Mouse (Mus musculus) fibroblast of lung, adult 2 months (primary cell): ENCODE data around the gene Lin28a.

ENCODE experiments used
- DNase-seq: peaks from one replicate; pipeline ENCODE4 v3.0.0-alpha.2; 2011; ENCODE audit warnings: low read depth

Lin28a gene

DNA sequence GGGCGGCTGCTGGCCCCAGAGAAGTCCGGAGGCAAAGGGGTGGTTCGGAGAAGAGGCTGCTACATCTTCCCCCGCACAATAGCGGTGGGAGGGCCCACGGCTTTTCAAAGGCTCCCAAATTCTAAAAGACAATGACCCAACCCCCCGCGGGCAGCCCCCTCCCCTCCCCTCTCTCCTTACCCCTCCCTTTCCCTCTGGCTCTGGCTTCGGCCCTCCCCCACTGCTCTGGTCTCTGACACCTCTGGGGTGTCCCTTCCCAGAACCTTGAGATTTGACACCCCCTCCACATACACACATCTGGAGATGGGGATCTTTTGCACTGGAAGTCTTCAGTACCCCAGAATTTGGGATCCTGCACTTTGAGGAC lies at the start of gene Lin28a:
TSS of gene Lin28a (minus strand) at position 63 of the 367 bp plus-strand sequence.
- DNase-seq: no peak

DNA sequence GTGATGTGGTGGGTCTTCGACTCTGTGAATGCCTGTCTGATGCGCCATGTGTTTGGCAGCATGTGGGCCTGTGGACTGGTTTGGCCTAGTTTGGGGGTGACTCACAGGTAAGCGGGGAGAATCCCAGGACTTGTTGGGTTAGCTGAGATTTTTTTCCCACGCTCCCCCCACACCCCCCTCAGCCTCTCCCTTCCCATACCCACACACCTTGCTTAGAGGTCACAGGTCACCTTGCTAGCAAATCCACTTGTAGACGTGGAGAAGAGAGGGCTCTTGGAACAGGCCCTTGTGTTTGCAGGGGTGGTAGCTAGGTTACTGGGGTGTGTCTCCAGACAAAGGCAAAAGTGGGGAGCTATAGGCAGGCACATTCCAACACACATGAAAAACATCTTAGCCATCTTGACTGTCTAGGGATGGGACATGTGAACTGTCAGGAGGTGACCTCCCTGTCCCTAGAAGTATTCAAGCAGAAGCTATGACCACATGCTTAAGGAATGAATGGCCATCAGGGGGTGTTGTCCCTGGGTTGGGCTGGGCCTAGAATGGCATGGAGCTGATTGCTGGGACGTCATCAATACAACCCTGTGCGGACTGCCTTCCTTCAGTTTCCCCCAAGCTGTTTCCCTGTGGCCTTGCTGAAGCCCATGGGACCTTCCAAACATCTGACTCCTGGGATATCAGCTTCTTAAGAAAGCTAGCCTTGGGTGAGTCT lies 49.3 kb upstream of the Lin28a start:
- no peak for DNase-seq

DNA sequence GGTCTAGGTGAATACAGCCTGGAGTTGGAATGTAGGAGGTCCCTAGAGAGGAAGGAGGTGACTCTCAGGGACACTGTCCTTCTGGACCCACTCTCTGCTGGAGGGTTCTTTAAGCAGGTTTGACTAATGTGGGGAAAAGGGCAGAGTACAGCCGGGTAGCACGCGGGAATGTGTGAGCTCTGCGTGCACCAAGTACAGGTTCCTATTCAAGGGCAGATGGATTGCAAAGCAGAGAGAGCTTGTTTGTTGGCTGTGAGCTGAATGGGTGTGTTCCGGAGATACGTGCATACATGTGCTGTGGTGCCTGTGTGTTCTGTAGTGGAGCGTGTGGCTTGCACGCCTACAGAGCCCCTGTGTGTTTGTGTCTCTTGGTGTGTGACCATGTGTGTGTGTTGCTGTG lies 48.7 kb upstream of the Lin28a start:
- no peak for DNase-seq

DNA sequence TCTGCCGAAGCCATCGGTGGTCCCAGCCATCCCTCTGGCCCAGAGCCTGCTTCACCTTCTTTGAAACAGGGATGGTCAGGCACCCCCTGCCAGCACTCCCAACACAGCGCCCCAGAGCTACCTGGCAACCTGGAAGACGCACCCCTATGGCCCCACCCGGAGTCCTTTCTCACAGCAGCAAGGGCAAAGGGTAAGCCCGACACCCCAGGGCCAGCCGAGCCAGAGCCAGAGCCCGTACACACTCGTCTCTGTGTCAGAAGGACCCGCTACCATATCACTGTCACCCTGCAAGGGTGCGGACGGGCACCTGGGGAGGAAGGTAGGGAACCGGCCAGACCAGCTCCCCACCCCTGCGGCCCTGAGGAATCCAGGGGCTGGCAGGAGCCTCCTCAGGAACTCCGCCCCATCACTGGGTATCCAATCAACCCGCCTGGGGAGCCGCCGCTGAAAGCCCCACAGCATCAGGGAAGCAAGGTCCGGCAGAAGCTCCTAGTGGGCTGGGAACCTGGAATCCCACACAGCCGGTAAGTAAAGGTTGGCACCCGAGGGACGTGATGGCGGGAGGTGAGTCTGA lies 46.9 kb upstream of the Lin28a start:
- no peak for DNase-seq

DNA sequence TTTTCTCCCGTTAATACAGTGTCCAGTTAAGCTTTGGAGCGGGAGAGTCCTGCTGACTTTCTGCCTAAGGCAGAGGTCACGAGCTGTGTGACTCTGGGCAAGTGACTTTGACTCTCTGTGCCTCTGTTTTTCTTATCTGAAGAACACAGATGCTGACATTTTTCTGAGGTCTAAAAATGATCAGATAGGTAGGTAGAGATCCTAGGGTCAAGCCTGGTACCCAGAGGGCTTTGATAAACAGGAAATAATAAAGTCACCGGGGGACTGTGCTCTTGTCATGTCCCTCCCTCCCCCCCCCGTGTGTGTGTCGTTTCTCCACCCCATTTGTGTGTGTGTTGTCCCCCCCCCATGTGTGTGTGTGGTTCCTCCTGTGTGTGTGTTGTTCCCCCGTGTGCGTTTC lies 43.9 kb upstream of the Lin28a start:
- DNase-seq: no peak

DNA sequence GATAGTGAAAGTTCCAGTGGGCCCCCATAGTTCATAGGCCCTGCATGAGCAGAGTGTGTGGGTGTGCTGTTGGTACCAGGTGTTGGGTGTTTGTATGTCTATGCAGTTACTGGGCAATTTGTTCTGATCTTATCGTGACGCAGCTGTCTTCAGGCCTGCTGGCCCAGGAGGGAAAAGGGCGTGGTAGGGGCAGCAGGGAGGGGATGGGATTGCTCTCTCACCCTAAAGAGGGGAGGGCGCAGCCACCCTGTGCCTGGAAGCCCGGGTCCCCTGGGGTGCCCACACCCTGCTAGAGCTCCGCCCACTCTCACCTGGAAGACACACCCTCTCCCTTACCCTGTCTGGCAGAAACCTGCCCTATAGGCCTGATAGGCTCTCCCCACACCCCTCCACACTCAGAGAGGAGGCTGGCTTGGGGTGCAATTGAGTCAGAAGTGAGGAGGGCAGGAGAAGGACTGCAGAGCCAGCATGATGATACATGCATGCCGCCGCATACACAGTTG lies 43.4 kb upstream of the Lin28a start:
- DNase-seq: no peak

DNA sequence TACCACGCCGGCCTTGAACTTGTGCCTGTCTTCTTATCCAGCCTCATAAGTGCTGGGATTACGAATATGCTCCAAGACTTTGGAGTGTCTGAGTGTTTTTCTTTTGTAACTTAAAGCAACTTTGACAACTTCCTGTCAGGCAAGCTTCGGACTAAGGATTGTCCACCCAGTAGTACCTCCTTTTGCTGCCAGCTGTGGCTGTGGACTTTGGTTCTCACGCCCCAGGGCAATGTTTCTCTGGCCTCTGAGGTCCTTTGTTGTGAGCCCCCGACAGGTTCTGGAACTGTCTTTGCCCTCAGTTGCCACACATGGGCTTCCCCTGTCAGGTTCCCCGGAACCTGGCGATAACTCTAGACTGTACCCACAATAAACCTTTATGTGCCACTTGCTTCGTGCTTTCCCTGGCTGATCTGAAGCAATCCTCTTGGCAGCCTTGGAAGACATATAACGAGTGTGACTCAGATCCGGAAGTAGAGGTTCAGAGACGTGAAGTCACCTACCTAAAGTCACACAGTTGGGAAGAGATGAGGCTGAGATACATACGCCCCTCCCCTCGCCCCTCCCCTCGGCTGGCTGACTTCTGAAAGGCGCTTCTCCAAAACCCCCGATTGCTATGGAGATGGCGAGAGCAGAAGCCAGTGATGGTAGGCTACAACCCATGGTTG lies 42.7 kb upstream of the Lin28a start:
- DNase-seq: no peak

DNA sequence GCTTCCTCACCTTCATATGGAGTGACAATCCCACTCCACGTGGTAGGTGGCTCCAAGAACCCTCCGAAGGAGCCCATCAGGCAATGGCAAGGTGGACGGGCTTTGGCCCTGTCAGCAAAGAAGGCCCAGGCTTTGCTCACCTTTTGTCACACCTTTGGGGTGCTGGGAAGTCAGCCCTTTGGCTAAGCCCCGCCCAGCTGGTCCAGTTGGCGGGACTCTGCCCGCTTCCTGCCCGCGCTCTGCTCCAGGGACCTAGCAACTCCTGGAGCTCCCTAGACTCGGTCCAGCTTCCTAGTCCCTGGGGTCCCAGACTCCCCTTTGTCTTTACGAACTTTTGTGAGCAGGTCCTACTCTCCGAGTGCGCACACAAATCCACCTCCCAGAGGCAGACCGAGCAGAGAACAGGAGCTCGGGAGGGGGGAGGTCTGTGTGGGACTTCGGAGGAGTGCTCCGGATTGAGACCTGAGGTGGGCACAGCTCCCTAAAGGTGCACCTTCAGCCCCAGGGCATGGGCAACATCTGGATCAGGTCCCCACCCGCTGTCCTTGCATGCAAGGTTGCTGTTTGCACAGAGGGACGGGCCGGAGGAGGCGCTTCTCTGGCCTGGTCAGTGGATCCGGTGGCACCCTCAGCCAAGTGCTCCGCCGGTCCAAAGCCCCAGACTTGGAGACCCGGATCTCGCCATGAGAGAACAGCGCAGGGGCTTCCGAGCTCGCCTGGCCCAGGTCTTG lies 41.7 kb upstream of the Lin28a start, which contains the start of gene Crybg2:
TSS of gene Crybg2 (plus strand) at position 681 of the 731 bp plus-strand sequence.
- DNase-seq: no peak

DNA sequence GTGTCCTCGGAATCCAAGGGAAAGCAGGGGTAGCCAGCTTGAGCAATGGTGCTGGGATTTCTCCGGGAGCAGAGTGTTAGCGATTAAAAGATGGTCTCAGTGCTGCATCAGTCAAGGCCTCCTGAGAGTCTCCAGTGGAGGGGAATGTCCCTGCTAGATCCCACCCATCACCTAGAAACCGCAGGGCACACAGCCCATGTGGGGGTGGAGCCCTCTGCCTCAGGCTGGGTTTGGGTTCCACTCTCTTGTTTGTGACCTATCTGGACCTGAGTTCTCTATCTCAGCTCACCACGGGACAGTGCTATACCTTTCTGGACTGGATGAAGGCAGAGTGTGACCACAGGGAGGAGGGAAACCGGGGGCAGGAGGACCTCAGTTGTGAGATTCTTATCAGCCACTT lies 40.3 kb upstream of the Lin28a start:
- DNase-seq: no peak

DNA sequence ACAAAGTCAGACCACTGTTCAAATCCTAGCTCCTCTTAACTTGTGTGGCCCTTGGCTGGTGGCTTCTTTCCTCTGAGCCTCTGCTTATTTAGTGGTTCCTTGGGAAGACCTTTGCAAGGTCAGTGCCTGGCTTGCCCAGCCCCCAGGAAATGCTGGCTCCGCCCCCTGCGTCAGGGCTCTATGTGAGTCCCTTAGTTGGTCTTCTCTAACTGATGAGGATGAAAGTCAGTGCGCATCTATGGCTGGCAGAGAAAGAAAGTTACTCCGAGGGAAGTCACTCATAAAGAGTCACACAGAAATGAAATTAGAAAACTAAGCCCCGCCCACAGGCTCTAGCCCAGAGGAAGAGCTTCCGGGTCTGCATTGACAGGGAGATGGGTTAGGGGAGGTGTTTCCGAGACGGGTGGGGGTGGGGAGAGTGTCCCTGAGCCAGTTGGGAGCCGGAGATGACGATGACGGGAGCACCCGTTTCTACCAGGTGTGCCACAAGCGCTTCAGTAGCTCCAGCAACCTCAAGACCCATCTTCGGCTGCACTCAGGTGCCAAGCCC lies 39.6 kb upstream of the Lin28a start:
- DNase-seq: no peak

DNA sequence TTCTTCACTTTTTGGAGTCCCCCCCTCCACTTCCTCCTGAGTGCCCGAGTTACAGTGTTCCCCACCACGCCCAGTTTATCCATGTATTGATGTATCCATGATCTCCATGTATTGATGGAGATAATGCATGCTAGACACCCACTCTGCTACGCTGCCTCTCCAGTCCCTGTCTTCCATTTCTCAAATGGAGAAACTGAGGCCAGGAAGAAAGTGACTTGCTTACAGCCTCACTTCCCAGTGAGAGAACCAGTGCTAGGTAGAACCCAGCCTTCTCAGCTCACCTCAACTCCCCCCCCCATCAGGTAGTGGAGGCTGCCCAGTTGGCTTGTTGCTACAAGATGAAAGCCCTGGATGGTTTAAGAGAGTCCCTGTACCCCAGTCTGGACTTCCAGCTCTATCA lies 34.9 kb upstream of the Lin28a start, which contains the start of gene Zfp683:
TSS of gene Zfp683 (plus strand) at position 301 of the 400 bp plus-strand sequence.
- DNase-seq: no peak

DNA sequence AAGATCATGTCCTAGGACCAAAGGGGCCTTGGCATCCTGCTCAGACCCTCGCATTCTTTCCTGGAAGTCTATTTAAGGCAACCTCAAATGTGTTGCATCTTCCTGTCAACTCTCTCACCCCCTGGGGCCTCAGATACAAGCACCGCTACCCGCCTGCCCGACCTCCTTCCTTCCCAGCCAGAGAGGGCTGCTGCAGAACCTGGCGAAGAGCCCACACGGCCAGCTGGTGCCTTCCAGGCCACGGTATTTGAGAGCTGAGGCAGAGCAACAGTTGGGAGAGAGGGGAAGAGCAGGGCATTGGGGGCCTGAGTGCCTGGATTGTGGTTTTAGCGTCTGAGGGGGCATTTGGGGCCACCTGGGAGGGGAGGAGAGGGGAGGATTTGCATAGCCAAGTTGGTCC lies 33.9 kb upstream of the Lin28a start:
- no peak for DNase-seq

DNA sequence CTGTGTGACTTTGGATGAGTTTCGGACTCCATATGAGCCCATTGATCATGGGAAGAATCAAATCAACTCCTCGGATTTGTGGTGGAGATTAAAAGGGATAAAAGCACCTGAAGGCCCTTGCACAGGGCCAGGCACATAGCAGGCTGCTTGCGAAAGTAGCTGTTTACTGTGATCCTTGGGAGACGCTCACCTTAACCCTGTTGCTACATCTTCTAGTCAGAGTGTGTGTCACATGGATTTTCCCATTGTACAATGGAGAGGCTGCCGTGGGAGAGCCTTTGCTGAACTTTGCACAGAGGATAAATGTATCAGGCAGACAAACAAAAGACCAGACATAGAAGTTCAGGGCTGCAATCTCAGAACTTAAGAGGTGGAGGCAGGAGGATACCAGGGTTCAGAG lies 33.3 kb upstream of the Lin28a start:
- DNase-seq: no peak

DNA sequence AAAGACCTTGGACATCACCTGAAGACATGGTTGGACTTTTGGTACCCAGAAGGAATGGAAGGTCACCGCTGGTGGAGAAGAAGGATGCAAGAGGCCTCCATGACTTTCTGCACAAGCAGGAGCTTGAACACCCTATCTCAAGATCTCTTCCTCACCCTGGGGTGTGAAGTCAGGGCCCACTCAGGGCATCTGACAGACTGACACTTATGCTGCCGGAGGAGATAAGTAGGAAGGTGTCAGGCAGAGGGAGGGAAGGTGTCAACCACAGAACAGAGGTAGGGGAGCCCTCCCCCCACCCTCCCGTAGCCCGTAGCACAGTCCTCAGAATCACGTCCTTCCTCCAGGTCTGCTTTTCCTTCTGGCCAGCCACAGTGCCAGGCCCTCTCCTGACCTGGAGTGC lies 29.0 kb upstream of the Lin28a start:
- no peak for DNase-seq

DNA sequence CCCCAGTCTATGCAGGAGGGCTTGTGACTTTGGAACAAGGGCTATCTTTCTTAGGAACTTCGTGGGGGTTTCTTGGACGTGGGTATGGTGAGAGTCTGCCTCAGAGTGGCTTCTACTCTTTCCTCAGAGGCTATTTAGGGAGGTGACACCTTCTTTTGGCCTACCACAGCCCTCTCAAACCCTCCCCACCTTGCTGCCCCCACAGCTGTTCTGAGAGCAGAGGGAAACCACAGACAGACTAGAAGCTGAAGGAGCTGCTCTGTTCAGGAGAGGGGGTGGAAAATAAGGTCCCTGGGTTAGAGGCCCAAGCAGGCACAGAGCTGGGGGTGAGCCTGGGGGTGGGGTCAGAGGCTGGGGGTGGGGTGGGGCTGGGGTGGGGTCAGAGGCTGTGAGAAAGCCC lies 24.4 kb upstream of the Lin28a start:
- DNase-seq: no peak

DNA sequence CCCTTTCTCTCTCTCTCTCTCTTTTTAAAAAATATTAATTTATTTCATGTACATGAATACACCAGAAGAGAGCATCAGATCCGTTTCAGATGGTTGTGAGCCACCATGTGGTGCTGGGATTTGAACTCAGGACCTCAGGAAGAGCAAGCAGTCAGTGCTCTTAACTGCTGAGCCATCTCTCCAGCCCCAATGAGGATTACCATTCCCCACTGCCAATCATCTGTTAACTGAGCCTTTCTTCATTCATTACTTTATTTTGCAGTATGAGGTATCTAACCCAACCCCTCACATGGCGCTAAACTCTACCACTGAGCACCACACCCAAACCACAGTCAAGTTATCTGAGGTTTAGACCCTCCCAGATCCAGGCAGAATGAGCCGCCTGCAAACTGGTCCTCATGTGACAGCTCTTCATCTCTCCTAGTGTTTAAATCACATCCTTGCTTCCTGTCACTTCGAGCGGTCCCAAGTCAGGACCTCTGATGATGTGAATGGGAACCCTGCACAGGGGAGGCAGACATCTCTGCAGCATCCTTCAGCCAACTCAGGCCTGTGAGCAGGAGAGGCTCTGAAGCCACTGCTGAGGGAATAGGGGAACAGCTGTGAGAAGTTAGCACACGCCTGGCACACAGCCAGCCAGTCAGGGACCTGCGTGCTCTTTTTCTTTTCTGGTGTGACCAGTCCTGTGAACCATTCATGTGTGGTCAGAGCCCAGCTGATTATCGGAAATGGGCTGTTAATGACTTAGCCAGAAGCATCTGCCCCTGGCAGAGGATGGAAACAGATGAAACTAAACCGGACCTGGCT lies 22.9 kb upstream of the Lin28a start:
- peak; percentile 11 for DNase-seq

DNA sequence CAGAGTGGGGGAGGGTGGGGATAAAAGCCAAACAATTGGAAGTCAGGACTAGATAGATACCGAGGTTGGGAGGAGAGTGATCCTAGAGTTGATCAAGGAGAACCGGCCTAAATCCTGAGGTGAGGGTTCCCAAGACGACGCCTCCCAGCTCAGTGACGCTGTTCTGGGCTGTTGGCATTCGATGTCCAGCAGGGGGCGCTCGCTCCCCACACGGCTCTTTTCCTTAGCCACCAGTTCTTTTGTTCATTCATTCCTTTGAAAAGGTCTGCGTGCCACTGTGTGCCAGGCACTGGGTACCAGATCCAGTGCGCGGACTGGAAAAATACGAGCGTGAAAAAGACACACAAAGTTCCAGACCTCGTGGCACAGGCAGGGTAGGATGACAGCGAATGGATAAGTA lies 17.3 kb upstream of the Lin28a start:
- DNase-seq: peak; percentile 25

DNA sequence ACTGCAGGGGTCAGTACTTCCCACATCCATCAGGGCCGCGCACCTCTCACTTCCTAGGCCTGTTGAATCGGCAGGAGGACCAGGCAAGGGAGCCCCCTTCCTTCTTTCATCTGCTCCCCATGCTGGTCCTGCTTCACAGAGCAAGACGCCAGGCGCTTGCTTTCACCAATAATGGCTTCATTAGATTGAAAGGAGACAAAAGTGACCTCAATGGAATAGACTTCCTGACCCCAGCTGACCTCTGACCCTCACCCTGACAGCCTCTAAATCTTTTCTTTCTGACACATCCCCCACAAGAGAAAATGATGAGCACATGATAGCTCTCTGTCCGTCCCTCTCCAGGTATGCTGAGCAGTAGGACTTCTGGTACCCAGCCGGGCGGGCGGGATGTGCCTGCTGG lies 7.2 kb upstream of the Lin28a start:
- DNase-seq: no peak

DNA sequence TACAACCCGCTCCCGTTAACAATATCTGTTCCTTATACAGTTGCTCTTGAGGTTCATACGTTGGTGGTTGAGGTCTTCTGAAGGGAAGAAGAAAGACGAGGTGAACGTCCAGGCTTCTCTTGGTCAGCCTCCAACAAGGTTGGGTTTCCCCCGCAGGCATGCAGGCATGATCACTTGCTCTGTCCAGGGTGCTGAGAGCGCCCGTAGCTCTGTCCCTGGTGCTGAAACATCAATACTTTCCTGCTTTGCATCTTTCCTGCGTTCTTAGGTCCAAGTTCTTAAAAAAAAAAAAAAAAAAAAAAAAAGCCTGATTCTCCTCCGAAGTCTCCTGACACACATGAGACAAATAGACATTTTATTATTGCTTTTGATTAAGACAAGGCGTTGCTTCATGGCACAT lies 2.0 kb upstream of the Lin28a start:
- DNase-seq: peak; percentile 23

DNA sequence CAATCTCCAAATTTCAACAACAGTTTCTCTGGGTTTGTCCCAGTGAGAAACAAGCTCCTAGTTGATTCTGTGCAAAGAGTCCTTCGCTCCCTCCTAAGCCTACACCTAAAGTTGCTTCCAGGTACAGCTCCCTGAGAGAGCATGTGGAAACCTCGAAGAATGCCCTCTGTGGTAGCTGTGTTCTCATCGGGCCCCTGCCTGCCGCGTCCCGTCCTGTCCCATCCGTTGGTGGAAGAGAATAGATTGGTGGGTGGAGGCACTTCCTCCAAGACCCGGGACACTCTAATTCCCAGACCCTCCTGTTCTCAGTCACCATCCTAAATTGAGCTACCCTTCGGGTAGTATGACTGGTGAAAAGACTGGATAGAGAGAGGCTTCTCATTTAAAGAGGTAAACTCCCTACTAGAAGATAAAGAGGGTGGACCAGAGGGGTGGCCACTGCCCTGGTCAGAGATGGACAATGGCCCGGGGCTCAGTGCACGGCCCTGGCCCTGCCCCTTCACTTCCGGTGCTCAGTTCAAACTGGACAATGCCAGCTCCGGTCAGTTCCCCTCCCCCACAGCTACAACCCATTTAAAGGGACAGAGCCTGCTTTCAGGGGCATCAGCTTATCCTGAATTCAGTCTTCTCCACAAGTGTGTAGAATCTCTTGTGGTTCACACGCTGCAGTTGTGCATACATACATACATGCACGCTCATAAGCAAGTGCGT lies 1.2 kb upstream of the Lin28a start:
- DNase-seq: no peak

DNA sequence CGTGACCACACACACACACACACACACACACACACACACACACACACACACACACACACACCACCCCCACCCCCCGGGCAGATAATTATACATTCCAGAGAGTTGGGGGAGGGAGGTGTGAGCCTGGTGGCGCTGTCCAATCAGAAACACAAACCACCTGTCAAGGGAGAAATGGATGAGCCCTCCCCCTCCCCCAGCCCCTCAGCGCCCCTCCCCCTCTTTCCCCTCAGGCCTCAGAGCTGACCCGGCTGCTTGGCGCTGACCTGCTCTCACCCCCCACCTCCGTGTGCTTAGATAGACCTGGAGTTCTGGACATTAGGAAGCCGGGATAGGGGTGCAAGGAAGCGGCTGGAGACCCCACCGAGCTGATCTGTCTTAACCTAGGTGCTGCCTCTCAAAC lies 569 bp upstream of the Lin28a start:
- no peak for DNase-seq
